Mouse (Mus musculus): Measurements from ENCODE around the gene Bco1.

Gene Bco1

DNA sequence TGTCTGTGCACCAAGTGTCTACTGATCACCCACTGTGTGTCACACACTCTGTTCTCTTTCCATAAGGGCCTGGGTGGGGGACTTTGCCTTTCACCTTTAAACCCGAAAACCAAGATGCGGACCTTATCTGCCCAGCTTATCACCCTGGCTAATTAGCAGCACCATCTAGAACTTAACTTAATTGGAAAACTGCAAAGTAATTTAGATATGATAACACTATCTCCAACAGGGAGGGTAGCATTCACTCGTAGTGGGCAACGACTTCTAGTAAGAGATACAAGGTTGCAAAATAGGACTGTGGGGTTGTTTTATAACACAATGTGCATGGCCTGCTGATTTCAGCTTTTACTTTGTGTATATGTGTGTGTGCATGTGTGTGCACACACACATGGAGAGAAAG, 5.9 kb upstream of the Bco1 start:
- DNase-seq (ENCODE audit: low spot score in 2 of 2): no peak

DNA sequence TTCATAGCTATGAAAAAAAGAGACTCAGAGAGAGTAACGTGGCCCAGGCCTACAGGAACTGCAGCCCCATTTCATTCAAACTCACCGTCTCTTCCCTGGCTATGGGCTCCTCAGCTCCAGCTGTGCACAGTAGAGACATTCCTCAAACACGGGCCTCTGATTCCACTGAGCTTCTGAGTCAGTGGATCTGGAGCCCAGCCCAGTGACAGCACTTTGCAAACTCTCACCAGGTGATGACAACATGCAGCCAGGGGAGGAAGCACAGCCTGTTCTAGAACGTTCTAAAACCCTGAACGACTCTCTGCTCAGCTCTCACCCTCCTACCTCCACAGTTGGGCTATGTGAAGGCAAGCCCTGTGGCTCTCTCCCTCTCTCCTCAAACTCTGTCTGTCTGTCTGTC, 1.6 kb upstream of the Bco1 start:
- DNase-seq (ENCODE audit: low spot score in 2 of 2): no peak

DNA sequence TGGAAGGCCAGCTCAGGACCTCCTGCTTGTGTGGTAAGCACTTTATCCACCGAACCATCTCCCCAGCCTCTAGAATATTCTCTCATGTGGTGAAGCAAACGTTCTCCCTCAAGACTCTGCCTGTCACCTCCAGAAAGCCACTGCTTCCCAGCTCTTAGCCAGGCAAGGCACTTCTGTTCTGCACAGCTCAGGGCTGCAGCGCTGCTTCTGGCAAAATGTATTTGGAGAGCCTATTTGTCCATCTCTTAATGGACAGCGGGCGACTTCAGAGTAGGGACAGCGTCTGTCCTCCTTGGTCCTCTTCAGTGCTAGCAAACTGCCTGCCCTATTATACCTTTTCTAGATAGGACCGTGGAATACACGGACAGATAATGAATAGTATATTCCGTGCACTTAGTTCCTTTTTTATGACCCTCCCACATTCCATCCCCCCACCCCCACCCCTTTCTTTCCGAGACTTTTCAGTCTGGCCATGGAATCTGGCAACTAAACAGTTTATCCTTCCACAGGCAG, 1.5 kb downstream of the Bco1 start:
- DNase-seq (ENCODE audit: low spot score in 2 of 2): no peak

DNA sequence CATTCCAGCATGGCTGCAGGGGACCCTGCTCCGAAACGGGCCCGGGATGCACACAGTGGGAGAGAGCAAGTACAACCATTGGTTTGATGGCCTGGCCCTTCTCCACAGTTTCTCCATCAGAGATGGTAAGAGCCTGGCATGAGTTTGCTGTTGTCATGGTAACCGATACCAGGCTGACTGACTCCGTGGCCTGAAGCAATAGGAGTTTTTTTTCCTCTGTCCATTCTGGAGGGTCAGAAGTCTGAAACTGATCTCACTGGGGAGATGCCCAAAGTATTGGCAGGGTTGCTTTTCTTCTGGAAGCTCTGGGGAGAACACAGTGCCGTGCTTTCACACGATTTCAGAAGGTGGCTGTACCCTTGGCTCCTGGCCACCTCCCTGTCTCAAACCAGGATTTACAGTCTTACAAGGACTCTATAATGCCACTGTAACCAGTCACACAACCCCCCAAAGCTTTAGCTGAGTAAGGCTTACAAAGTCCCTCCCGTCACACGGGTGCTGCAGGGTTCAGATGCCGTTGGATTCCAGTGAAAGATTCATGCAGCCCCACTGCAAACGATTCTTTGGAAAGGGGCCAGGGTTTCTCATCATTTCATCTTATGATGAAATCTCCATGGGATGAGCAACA, 2.0 kb downstream of the Bco1 start:
- DNase-seq (ENCODE audit: low spot score in 2 of 2): no peak

DNA sequence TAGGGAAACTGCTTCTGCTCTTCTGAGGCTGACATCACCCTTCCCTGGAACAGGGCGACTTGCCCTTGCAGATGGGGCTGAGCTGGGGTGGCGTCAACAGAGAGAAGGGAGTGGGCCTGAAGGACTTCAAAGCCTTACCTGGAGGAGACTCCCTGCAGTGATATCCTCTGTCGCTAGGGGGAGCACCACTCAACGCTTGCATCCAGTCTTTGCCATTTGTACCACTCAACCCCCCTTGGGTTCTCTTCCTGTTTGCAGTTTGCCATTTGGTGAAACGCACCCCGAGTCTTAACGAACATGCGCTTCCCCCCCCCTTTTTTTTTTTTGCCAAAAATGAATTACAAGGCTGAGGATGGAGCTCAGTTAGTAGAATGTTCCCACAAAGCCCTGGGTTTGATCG, 11.9 kb downstream of the Bco1 start:
- DNase-seq (ENCODE audit: low spot score in 2 of 2): peak; percentile 68 to 90

DNA sequence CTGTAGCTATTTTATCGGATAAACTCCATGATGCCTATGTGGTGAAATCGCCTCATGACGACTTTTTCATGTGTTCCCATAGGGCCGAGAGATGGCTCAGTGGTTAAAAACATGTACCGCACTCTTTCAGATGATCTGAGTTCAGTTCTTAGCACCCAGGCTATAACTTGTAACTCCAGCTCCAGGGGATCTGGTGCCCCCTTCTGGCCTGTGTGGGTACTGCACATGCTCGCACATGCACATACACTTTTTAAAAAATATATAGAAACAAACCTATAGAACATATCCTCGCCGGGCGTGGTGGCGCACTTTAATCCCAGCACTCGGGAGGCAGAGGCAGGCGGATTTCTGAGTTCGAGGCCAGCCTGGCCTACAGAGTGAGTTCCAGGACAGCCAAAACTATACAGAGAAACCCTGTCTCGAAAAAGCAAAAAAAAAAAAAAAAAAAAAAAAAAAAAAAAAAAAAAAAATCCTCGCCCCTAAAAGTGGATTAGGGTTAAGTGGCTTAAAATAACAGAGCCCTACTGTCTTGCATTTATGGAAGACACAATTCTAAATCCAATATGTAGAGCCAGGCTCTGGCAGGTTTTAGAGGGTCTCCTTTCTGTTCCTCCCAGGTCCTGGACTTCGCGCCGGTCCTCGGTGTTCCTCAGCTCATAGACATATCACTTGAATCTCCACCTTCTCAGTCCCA, 13.5 kb downstream of the Bco1 start:
- DNase-seq (ENCODE audit: low spot score in 2 of 2): peak in 1 of 2 experiments; percentile 72

DNA sequence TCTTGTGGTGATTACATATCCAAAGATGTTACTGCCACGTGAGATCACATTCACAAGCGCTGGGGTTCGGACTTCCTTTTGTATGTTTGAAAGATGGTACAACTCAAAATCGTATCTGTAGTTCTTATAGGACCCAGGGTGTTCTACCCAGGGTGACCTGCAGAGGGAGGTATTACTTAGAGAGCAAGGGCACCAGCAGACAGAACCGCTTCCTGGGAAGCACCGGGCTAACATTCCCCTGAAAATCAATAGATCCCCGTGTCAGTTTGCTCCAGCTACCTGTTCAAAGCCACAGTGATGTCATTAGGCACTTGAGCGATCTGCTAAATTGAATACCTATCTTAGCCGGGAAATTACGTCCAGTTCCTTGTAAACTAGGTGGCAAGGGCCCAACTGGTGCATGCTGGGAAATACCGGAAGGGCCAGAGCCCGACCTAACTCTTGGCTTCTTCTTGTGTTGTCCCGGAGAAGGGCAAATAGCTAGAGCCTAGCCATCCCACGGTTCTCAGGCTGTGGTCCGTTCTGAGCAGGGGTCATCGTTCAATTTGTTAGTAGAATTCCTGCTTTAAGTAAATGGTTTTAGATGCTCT, 14.2 kb downstream of the Bco1 start:
- peak; percentile 58 to 79 for DNase-seq (ENCODE audit: low spot score in 2 of 2)

DNA sequence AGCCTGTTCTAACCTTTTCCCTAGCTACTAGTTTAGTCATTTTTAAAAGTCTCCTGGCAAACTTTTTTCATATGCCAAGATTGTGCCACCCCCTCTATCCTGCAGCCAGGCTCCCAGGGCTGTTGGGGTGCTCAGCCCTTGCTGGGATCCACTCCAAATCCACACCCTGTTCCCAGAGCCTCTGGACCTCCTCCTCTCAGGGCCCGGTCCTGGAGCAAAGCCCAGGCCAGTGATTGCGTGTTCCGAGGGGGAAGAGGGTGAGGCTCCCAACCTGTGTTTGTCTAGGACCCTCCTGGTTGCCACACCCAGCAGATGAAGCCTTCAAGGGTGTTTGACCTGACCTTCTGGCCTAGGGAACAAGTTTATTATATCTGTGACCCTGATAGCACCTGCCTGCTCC, 16.0 kb downstream of the Bco1 start:
- DNase-seq (ENCODE audit: low spot score in 2 of 2): no peak

DNA sequence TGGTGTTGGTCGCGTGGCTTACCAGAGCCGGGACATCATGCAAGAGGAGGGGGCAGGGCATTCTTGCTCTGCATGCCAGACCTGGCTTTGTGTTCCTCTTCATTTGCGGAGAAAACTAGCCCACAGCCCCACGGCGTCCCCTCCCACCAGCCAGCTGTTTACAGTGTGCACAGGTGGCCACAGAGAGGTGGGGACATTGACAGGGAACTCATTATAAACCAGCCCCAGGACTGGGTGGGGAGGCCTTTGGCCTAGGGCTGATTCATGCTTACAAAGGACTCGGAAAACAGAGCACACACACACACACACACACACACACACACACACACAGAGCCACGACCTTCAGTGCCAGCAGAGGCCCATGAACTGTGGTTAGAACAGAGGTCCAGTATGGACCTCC, 16.6 kb downstream of the Bco1 start:
- DNase-seq (ENCODE audit: low spot score in 2 of 2): no peak

DNA sequence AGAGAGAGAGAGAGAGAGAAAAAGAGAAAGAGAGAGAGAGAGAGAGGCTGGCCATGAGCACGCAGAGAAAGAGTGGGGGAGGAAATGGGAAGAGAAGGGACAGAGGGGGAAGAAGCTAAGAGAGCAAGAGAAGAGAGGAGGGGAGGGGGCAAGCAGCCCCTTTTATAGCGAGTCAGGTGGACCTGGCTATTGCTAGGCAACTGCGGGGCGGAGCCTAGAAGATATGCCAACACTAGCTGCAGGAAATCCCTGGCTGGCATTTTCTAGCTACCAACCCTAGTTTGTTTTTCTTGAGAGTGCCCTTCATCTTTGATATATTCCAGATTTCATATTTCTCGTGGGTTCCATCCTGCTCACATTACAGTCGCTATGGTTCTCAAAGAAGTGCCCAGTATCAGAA, 19.4 kb downstream of the Bco1 start:
- no peak for DNase-seq (ENCODE audit: low spot score in 2 of 2)

DNA sequence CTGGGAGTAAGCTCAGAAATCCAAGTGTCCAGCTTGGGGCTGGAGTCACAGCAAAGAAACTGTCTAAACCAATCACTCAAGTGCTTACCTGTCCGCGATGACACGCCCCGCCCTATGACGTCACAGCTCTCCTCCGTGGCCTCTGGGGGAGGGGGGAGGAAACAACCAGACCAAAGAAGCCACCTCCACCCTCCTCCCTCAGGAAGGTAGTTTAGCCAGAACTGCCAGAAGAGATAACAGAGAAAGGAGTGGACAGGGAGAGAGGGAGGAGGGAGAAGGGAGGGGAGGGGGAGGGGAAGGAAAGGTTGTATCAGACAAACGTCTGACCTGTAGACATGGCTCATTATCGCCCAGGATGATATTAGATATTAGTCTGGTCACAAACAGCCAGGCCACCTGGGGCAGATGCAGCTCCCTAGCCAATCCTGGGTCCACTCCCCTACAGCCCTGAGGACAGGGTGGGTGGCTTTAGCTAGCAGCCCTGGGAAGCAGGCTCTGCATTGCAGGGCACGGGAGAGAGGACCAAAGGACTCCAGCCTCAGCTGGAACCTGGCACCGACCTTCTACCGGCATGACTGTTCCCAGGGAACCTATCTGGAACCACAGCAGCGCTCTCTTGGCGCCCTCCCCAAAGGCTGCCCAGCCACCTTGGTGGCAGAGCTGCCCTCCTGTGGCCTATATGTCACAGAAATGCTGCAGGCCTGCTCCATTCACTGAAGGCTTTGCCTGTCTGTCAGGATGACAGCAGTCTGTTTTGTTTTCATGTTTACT, 20.2 kb downstream of the Bco1 start:
- DNase-seq (ENCODE audit: low spot score in 2 of 2): peak in 1 of 2 experiments; percentile 21

DNA sequence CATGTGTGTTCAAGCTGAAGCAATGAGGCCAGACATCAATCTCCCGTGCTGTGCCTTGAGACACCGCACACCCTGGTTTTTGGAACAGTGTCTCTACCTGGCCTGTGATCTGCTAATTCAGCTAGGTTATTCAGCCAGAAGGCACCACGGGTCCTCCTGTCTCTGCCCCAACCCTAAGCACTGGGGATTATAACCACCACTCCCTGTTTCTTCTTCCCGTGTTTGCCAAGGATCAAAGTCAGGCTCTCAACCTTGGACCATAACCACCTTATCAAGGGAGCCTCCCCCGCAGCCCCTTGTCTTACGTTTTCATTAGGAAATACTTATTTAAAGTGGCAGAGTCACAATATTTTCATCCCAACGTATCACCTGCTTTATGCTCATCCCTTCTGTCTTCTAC, 20.9 kb downstream of the Bco1 start:
- no peak for DNase-seq (ENCODE audit: low spot score in 2 of 2)

DNA sequence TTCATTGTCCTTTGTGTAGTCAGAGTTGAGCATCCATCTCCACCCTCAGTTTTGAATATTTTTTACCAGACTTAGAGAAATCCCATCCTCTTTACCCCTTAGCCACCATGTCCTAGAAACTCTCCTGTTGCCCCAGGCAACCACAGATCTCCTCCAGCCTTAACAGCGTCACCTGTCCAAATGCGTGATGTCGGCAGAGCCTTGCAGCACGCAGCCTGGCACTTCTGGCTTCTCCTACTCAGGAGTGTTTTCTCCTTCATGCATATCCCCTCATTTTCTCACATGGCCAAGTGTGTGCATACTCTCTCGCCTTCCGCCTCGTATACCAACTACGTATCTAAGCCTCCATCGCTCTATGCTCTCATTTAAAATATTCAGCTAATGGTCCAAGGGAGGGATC, 22.8 kb downstream of the Bco1 start:
- DNase-seq (ENCODE audit: low spot score in 2 of 2): no peak

DNA sequence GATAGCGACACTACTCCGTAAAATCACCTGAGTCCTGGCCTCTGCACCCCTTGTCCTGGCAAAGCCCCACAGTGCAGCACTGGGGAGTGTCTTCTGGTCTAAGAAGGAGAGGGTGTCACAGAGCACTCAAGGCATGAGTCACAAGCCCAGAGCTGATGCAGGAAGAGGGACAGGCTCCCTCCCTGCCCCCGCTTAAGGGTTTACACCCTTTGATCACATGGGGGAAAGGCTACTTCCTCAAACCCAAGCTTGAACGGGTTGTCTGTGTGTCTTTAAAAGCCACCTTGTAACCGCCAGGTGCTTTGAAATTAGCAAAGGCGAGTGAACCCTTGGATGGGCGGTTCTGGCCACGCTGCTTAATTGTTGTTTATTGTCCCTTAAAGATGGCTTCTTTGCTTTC, 25.6 kb downstream of the Bco1 start:
- peak in 1 of 2 experiments; percentile 50 for DNase-seq (ENCODE audit: low spot score in 2 of 2)

DNA sequence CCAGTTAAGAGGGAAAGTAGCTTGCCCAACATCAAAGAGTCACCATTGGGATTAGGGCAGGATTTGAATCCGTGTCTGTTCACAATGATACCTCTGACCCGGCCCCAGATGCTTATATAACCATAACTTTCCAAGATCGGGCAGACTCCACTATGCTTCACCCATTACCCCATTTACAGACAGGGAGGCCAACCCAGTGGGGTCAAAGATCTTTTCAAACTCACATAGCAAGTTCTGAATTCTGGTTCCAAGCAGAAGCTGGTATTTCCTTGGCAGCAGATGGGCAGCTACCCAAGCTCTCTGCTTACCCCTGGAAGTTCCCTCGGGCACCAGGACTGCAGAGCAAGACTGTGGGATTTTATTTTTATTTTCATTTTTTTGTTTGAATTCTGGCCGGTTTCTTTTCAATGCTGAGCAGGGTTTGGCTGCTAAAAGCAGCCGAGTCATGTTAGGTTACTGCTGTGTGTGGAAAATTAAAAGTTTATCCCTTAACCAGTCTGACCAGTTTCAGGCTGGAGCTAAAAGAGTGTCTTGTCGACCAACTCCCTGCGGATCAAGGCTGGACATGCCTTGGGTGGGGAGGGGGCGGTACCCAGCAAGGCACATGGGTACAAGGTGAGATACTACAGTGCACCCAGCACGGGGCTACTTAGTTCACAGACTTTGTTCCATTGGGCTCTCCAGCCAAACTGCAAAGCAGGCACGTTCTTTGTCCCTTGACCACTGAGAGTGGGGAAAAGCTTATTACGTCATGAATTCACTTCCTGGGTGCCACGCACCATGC, 28.4 kb downstream of the Bco1 start:
- DNase-seq (ENCODE audit: low spot score in 2 of 2): no peak

DNA sequence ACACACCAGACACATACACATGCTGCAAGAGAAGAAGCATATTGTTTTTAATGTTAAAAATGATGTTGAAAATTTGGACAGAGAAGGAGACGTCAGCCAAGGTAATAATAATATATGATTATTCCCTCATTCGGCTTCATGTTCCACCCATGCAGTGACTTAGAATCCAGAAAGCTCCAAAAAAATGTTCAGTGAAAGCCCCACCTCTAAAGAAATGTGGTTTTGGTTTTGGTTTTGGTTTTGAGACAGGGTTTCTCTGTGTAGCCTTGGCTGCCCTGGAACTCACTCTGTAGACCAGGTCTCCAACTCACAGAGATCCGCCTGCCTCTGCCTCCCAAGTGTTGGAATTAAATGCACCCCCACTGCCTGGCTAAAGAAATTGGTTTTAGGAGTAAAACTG, 30.2 kb downstream of the Bco1 start:
- no peak for DNase-seq (ENCODE audit: low spot score in 2 of 2)

DNA sequence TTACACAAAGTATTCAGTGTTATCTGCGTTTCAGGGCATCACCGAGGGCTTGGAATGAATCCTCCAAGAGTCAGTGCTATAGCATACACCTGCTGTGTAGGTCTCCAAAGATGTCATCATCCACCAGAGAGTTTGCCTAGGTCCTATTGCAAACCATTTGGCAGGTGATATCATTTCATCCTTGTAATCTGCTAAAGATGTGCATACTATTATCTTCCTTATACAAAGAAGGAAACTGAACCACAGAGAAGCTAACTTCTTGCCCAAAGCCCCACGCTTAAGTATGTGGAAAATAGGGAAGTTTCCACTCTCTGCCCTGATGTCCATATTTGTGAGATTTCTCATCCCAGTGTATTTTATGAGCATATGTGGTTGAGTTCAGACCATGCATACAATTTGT, 30.8 kb downstream of the Bco1 start:
- DNase-seq (ENCODE audit: low spot score in 2 of 2): no peak

DNA sequence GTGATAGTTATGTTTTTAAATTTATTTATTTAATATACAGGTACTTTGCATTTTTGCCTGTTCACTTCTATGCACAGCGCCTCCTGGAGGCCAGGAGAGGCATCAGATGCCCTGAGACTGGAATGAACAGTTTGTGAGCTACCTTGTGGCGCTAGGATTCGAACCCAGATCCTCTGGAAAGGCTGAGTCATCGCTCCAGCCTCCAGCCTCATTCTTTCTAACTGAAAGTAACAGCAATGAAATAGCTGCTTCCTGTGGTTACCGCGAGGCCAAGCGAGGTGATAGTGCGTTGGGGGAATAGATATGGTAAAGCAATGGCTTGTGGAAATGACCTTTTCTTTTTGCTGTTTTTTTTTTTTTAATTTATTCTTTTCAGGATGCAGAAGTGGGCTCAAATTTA, 31.4 kb downstream of the Bco1 start:
- DNase-seq (ENCODE audit: low spot score in 2 of 2): no peak

DNA sequence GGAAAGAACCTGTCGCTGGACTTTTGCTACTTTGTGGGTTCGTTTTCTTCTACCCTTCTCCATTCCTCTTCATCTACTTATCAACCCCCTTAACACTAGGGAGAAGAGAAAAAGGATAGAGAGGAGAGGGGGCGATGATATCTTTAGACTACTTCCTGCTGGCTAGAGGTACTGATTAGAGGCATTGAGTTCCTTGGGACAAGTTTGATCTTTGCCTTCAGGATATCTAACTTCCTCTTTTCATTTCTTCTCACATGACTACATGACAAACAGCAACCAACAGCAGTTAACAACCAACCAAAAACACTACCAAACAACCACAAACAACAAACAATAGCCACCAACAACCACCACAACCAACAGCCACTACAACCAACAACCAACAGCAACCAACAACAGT, 38.0 kb downstream of the Bco1 start:
- DNase-seq (ENCODE audit: low spot score in 2 of 2): no peak

DNA sequence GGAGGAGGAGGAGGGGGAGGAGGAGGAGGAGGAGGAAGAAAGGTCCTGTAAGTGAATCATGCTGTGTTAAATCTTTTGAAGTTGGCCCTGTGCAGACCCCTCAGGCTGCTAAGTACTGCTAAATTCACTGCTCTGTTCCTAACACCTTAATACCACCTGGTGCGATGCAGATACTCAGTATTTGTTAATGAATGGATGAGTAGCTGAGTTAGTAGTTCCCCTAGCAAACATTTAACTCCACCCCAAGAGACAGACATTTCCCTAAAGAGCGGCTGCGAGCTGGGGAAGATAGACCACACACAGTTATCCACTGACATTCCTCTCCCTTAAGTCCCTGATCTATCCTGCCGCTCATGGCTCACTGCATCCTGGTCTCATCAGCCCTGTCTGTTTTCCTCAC, 40.7 kb downstream of the Bco1 start:
- DNase-seq (ENCODE audit: low spot score in 2 of 2): no peak

DNA sequence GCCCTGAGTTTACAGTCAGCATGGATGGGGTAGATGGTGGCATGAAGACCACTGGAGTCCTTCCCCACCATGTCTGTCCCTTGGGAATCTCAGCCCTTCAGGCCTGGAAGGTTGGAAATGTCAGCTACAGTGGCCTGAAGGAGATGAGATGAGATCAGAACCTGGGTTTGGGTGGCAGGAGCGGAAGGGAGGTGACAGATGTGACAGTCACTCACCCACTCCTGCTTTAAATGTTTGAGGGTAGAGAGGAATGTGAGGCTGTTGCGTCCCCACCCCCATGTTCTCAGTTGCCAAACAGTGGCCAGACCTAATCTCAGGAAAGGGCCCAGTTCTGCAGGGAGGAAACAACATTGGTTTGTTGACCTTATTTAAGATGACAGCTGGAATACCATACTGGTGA, 41.1 kb downstream of the Bco1 start:
- DNase-seq (ENCODE audit: low spot score in 2 of 2): no peak

DNA sequence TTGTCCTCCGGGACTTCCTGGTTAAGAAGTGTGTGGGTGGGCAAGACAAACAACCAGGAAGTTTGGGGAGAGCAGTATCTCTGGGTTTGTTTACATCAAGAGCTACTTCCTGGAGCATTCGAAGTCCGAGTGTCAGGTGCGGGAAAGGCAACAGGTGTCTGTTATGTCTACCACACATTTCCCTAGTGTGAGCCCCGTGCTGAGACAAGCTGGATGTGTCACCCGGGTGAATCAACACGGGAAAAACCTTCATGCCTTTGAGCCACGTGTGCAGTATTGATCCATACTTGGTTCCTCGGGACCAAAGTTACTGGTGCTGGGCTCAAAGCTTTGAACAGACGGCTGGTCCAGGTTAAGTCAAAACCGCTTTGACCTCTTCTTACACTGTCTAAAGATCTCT, 41.7 kb downstream of the Bco1 start:
- no peak for DNase-seq (ENCODE audit: low spot score in 2 of 2)
